In genomic region chr6:99785212-99785611, GRCm38 (mm10) we compare ENCODE assay signal across 19 mouse cellular contexts. TPM values are rescaled to one million over a fixed set of nuclear protein-coding genes. Genes with fewer than 3 reads are reported as not detected.
DNase-seq lines count a peak whose midpoint lies in the region.
"Had no signal": no experiment of that assay in that cellular context is flagged by ENCODE, and none has a peak within 500 bp of the region (broad histone marks: within the 10 kb centered on the region; RNA-seq: fewer than 3 reads in every experiment).

No protein-coding gene starts in this region.

- WGBS in heart, embryonic 10.5 days: 78% methylated on average over 6 of the region's 6 CpGs

- DNase-seq in heart, adult 11 months: peak; percentile 95
- DNase-seq in heart, embryonic 10.5 days (ENCODE audit: low spot score): no peak
- DNase-seq in CD4-positive helper T cell, adult 2 months (ENCODE audit: low read depth, low spot score): peak; percentile 28
- DNase-seq in c-Kit-positive CD71-negative TER-119-negative erythroid progenitor cells, embryonic 14.5 days (ENCODE audit: low read depth): peak; percentile 34
- peak; percentile 53 to 57 for DNase-seq in monocyte, adult 2 months (ENCODE audit: low read depth in 1 of 2, low spot score in 2 of 2)
- DNase-seq in ovary, postnatal 14 days (ENCODE audit: low spot score): no peak
- DNase-seq in left cerebral cortex, adult 8-10 months (ENCODE audit: low spot score in 2 of 2): no peak
- no peak for DNase-seq in adrenal gland, adult 2 months
- DNase-seq: adrenal gland, postnatal 25 days; cerebellum, adult 18-20 months; gastrocnemius, postnatal 25 days; heart, postnatal 10 days; kidney, postnatal 25 days; right cerebral cortex, postnatal 25 days had no signal

- H3K27me3 ChIP-seq in heart, embryonic 10.5 days (ENCODE audit: insufficient read depth, poor library complexity, severe bottlenecking): no peaks in the 10 kb centered on the region; the same call in 1 of the 2 replicates

- H3K36me3 ChIP-seq in heart, embryonic 10.5 days: no peaks in the 10 kb centered on the region
- H3K36me3 ChIP-seq: midbrain, embryonic 10.5 days had no signal

- H3K4me3 ChIP-seq in heart, embryonic 10.5 days: no peak overlapping the region
- H3K4me3 ChIP-seq: left cerebral cortex, adult 2 months; midbrain, embryonic 10.5 days had no signal

- no peaks in the 10 kb centered on the region for H3K9me3 ChIP-seq in heart, embryonic 10.5 days
- H3K9me3 ChIP-seq: midbrain, embryonic 10.5 days had no signal

- H3K27ac ChIP-seq in heart, embryonic 10.5 days: no peak overlapping the region
- H3K27ac ChIP-seq: left cerebral cortex, adult 2 months; midbrain, embryonic 10.5 days had no signal

- H3K4me1 ChIP-seq in heart, embryonic 10.5 days: peaks cover 8% of the 10 kb centered on the region

RNA-seq across cellular contexts. Expression of gene Prok2, which starts 59.0 kb away (rescaled TPM):
- polyA plus RNA-seq in heart, embryonic 10.5 days (2016; fragmentation: Nextera tagmentation; extraction: Ambion mirVana): 0.11 TPM in 1 of 2 replicates, not detected in the other
- 1 to 10 TPM in 2 of 4 experiments, under 1 TPM in 2; 0.33 to 2.9 (median 0.78) TPM for total RNA-seq in left cerebral cortex, adult 8-10 months (2022)
- total RNA-seq in adrenal gland, adult 2 months (2021): not detected
- not detected in 2 replicates for polyA plus RNA-seq in adrenal gland, adult 2 months (2012; rRNA removed)
- total RNA-seq: adrenal gland, postnatal 25 days; gastrocnemius, postnatal 25 days; heart, postnatal 10 days; liver, adult 2 months had no signal
- polyA plus RNA-seq: C2C12; inflammation-experienced regulatory T-cells, adult 6 months; liver, adult 2 months; midbrain, embryonic 10.5 days had no signal

Comparison
In these comparisons a context has a peak if more than half of its experiments do, and no peak if none do; other contexts are left out.
1. DNase-seq: peak in heart, adult 11 months (single experiment), CD4-positive helper T cell, adult 2 months (single experiment), c-Kit-positive CD71-negative TER-119-negative erythroid progenitor cells, embryonic 14.5 days (single experiment) and monocyte, adult 2 months (2 of 2); none in heart, embryonic 10.5 days (single experiment), ovary, postnatal 14 days (single experiment), left cerebral cortex, adult 8-10 months (0 of 2) and adrenal gland, adult 2 months (single experiment).